Comparison of ENCODE assay signal across 21 mouse cellular contexts in the genomic region with DNA sequence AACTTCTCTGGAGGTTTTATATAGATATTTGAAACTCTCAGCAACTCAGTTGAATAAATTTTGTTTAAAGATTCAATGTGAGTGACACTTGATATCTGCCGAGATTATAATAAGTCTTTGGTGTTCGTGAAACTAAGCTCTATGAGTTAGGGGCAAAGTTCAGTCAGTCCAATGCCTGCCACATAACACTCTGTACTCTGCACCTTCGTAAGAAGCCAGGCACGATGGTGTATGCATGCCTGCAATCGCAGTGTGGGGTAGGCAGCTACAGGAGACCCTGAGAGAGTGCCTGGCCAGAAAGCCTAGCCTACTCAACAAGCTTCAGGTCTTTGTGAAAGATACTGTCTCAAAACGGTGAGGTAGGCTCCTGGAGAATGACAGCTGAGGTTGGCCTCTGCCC.
"Had no signal": no experiment of that assay in that cellular context is flagged by ENCODE, and none has a peak within 500 bp of the region (broad histone marks: within the 10 kb centered on the region; RNA-seq: fewer than 3 reads in every experiment).

No protein-coding gene starts in this region.

- H3K4me2 ChIP-seq: heart, embryonic 12.5 days; hindbrain, embryonic 12.5 days; hindbrain, embryonic 15.5 days; limb, embryonic 12.5 days; liver, embryonic 11.5 days; liver, embryonic 13.5 days had no signal

- H3K4me1 ChIP-seq: heart, embryonic 10.5 days; hindbrain, embryonic 12.5 days; hindbrain, embryonic 15.5 days; limb, embryonic 10.5 days; limb, embryonic 12.5 days; liver, embryonic 13.5 days had no signal

- H3K9ac ChIP-seq: heart, embryonic 12.5 days; hindbrain, embryonic 12.5 days; hindbrain, embryonic 15.5 days; limb, embryonic 12.5 days; liver, embryonic 13.5 days had no signal

- H3K4me3 ChIP-seq: heart, embryonic 10.5 days; heart, embryonic 12.5 days; hindbrain, embryonic 12.5 days; hindbrain, embryonic 15.5 days; layer of hippocampus, adult 2 months; left cerebral cortex, adult 2 months; limb, embryonic 10.5 days; limb, embryonic 12.5 days; liver, embryonic 13.5 days had no signal

- ATAC-seq: forebrain, embryonic 16.5 days; hindbrain, postnatal 0 days had no signal

- H3K27me3 ChIP-seq: heart, embryonic 12.5 days; hindbrain, embryonic 12.5 days; hindbrain, embryonic 15.5 days; limb, embryonic 12.5 days; liver, embryonic 13.5 days had no signal

- H3K9me3 ChIP-seq: heart, embryonic 10.5 days; heart, embryonic 12.5 days; hindbrain, embryonic 12.5 days; hindbrain, embryonic 15.5 days; limb, embryonic 10.5 days; limb, embryonic 12.5 days; liver, embryonic 13.5 days had no signal

- H3K36me3 ChIP-seq: heart, embryonic 10.5 days; heart, embryonic 12.5 days; hindbrain, embryonic 12.5 days; hindbrain, embryonic 15.5 days; limb, embryonic 10.5 days; limb, embryonic 12.5 days; liver, embryonic 13.5 days had no signal

- H3K27ac ChIP-seq: heart, embryonic 10.5 days; hindbrain, embryonic 12.5 days; hindbrain, embryonic 15.5 days; hindbrain, postnatal 0 days; layer of hippocampus, adult 2 months; left cerebral cortex, adult 2 months; limb, embryonic 10.5 days; limb, embryonic 12.5 days; liver, embryonic 13.5 days had no signal

- DNase-seq: gastrocnemius, postnatal 25 days; heart, adult 18-20 months; heart, postnatal 10 days; kidney, adult 18-20 months; kidney, adult 8-10 months; kidney, postnatal 10 days; kidney, postnatal 25 days; kidney, postnatal 4 days; liver; liver, embryonic 13.5 days had no signal
